ENCODE assay signal across 8 mouse cellular contexts in genomic region chr12:81026995-81027942, GRCm38 (mm10). TPM values are rescaled to one million over a fixed set of nuclear protein-coding genes. Genes with fewer than 3 reads are reported as not detected.
DNase-seq lines count a peak whose midpoint lies in the region; ATAC-seq and TF ChIP-seq lines count a peak whose summit lies in the region.

No protein-coding gene starts in this region.

- ATAC-seq in heart, embryonic 14.5 days (ENCODE audit: insufficient number of reproducible peaks, insufficient read depth, low FRiP score, low read depth) = peak; percentile 9; the same call in 1 of the 2 replicates
- ATAC-seq in heart, postnatal 0 days (ENCODE audit: insufficient read depth, low read depth) = peak; percentile 42
- 0 out of 2 replicates have a peak, but pooled peaks have one; percentile 35 for ATAC-seq in liver, embryonic 12.5 days
- ATAC-seq in stomach, postnatal 0 days (ENCODE audit: low FRiP score, low TSS enrichment) = peak; percentile 42; the same call in 1 of the 2 replicates

- H3K36me3 ChIP-seq in heart, embryonic 14.5 days (ENCODE audit: control insufficient read depth, insufficient read depth, low read length) = no peaks in the 10 kb centered on the region
- H3K36me3 ChIP-seq in ES-E14 (ENCODE audit: control insufficient read depth, insufficient read depth, low read length, poor library complexity, severe bottlenecking) = no peaks in the 10 kb centered on the region
- no peaks in the 10 kb centered on the region for H3K36me3 ChIP-seq in heart, postnatal 0 days (replicated peaks; ENCODE audit: control insufficient read depth, insufficient read depth, low read length)
- no peaks in the 10 kb centered on the region for H3K36me3 ChIP-seq in liver, embryonic 12.5 days
- H3K36me3 ChIP-seq in stomach, postnatal 0 days (ENCODE audit: control insufficient read depth, insufficient read depth, low read length) = no peaks in the 10 kb centered on the region

- in situ Hi-C loops in ES-E14 (cut with MboI; ENCODE audit: low sequenced_read_pairs in 2 of 2, unreplicated experiment in 2 of 2) = no loop called here

- DNase-seq in heart, postnatal 4 days = no peak
- no peak for DNase-seq in ES-E14 (ENCODE audit: low read depth, low spot score)
- peak; percentile 24 for DNase-seq in cerebellum, adult 8-10 months
- DNase-seq in heart, postnatal 0 days (ENCODE audit: low spot score) = no peak
- peak; percentile 30 for DNase-seq in stomach, postnatal 0 days (ENCODE audit: low spot score)
- no peak for DNase-seq in gastrocnemius, postnatal 25 days

- H3K27me3 ChIP-seq in heart, embryonic 14.5 days (ENCODE audit: control insufficient read depth, insufficient read depth, low read length) = peaks cover 49% of the 10 kb centered on the region
- peaks cover 54% of the 10 kb centered on the region for H3K27me3 ChIP-seq in heart, postnatal 0 days (ENCODE audit: control insufficient read depth, insufficient read depth, low read length)
- H3K27me3 ChIP-seq in liver, embryonic 12.5 days (replicated peaks) = peaks cover 51% of the 10 kb centered on the region
- no peaks in the 10 kb centered on the region for H3K27me3 ChIP-seq in stomach, postnatal 0 days (ENCODE audit: control insufficient read depth, insufficient read depth, low read length)

- H3K4me3 ChIP-seq in heart, embryonic 14.5 days (ENCODE audit: control insufficient read depth in 1 of 2, insufficient read depth in 1 of 2, low read depth in 1 of 2, low read length in 2 of 2) = peak overlapping the region; percentile 52 to 68
- peak overlapping the region; percentile 85 to 96 for H3K4me3 ChIP-seq in ES-E14 (ENCODE audit: insufficient read depth in 1 of 2, low read depth in 1 of 2, low read length in 2 of 2, poor library complexity in 1 of 2, severe bottlenecking in 1 of 2)
- peak overlapping the region; percentile 46 for H3K4me3 ChIP-seq in heart, postnatal 0 days (ENCODE audit: low read depth, low read length)
- H3K4me3 ChIP-seq in liver, embryonic 12.5 days = peak overlapping the region; percentile 56
- peak overlapping the region; percentile 39 for H3K4me3 ChIP-seq in stomach, postnatal 0 days (ENCODE audit: low read depth, low read length)

- TF ChIP-seq CTCF in heart, postnatal 0 days (IDR thresholded peaks at IDR 0.05; ENCODE audit: low read depth) = no peak
- TF ChIP-seq CTCF in stomach, postnatal 0 days (IDR thresholded peaks at IDR 0.05; ENCODE audit: low read depth) = no peak

- H3K27ac ChIP-seq in heart, embryonic 14.5 days (replicated peaks in 1 of 2; ENCODE audit: control insufficient read depth in 1 of 2, insufficient read depth in 1 of 2, low read depth in 2 of 2, low read length in 2 of 2) = no peak overlapping the region
- no peak overlapping the region for H3K27ac ChIP-seq in ES-E14 (ENCODE audit: insufficient read depth, low read depth, low read length, poor library complexity, severe bottlenecking)
- no peak overlapping the region for H3K27ac ChIP-seq in heart, postnatal 0 days (ENCODE audit: low read depth)
- H3K27ac ChIP-seq in liver, embryonic 12.5 days = no peak overlapping the region
- no peak overlapping the region for H3K27ac ChIP-seq in stomach, postnatal 0 days (replicated peaks)

- WGBS in heart, embryonic 14.5 days = 6% methylated on average over 44 of the region's 45 CpGs
- WGBS in heart, postnatal 0 days = 6% methylated on average over 45 of the region's 45 CpGs
- WGBS in liver, embryonic 12.5 days (ENCODE audit: insufficient replicate concordance) = 7% methylated on average over 45 of the region's 45 CpGs
- 5% methylated on average over 45 of the region's 45 CpGs for WGBS in stomach, postnatal 0 days

- peaks cover 5 to 13% of the 10 kb centered on the region in 2 experiments; a peak in 2 of 4 replicates for H3K4me1 ChIP-seq in heart, embryonic 14.5 days (ENCODE audit: control insufficient read depth in 2 of 2, insufficient read depth in 2 of 2, low read length in 2 of 2)
- H3K4me1 ChIP-seq in ES-E14 (ENCODE audit: control insufficient read depth in 2 of 2, insufficient read depth in 2 of 2, low read length in 2 of 2, poor library complexity in 1 of 2) = peaks cover 0 to 7% of the 10 kb centered on the region in 2 experiments; a peak in 2 of 4 replicates
- no peaks in the 10 kb centered on the region for H3K4me1 ChIP-seq in heart, postnatal 0 days (ENCODE audit: control insufficient read depth, insufficient read depth)
- H3K4me1 ChIP-seq in liver, embryonic 12.5 days = no peaks in the 10 kb centered on the region
- H3K4me1 ChIP-seq in stomach, postnatal 0 days (replicated peaks; ENCODE audit: control insufficient read depth, insufficient read depth) = no peaks in the 10 kb centered on the region

- H3K9ac ChIP-seq in heart, embryonic 14.5 days (ENCODE audit: low read length) = peak overlapping the region; percentile 72
- H3K9ac ChIP-seq in ES-E14 (ENCODE audit: insufficient read depth, low read depth, low read length, poor library complexity, severe bottlenecking) = peak overlapping the region; percentile 82
- H3K9ac ChIP-seq in heart, postnatal 0 days (replicated peaks; ENCODE audit: low read depth, low read length) = no peak overlapping the region
- H3K9ac ChIP-seq in liver, embryonic 12.5 days = peak overlapping the region; percentile 48
- H3K9ac ChIP-seq in stomach, postnatal 0 days (ENCODE audit: low read length) = peak overlapping the region; percentile 23; the same call in 1 of the 2 replicates

- H3K9me3 ChIP-seq in heart, embryonic 14.5 days (ENCODE audit: control insufficient read depth, low read length) = no peaks in the 10 kb centered on the region
- no peaks in the 10 kb centered on the region for H3K9me3 ChIP-seq in ES-E14 (ENCODE audit: control insufficient read depth, insufficient read depth, low read depth, low read length)
- H3K9me3 ChIP-seq in heart, postnatal 0 days (replicated peaks; ENCODE audit: control insufficient read depth, low read length) = no peaks in the 10 kb centered on the region
- H3K9me3 ChIP-seq in liver, embryonic 12.5 days (replicated peaks) = no peaks in the 10 kb centered on the region
- H3K9me3 ChIP-seq in stomach, postnatal 0 days (ENCODE audit: control insufficient read depth, low read length) = no peaks in the 10 kb centered on the region

- TF ChIP-seq EP300 in heart, postnatal 0 days (IDR thresholded peaks at IDR 0.05; ENCODE audit: low read depth) = no peak
- TF ChIP-seq EP300 in stomach, postnatal 0 days (optimal IDR thresholded peaks at IDR 0.05) = no peak

- peak overlapping the region; percentile 98 for H3K4me2 ChIP-seq in heart, embryonic 14.5 days (ENCODE audit: low read length)
- H3K4me2 ChIP-seq in heart, postnatal 0 days (ENCODE audit: low read depth, low read length) = peak overlapping the region; percentile 78
- H3K4me2 ChIP-seq in liver, embryonic 12.5 days = peak overlapping the region; percentile 67
- peak overlapping the region; percentile 78 for H3K4me2 ChIP-seq in stomach, postnatal 0 days (replicated peaks; ENCODE audit: low read depth)

TF ChIP-seq in ES-E14, 5 proteins besides CTCF, POLR2A, EP300 and RAD21:
- TF ChIP-seq ZNF384 (IDR thresholded peaks at IDR 0.05; ENCODE audit: low read depth, low read length) (no peak), MAFK (IDR thresholded peaks at IDR 0.05; ENCODE audit: insufficient read depth, low read depth, low read length) (no peak), HCFC1 (IDR thresholded peaks at IDR 0.05; ENCODE audit: borderline replicate concordance, insufficient read depth, low read length) (no peak), ZC3H11A (IDR thresholded peaks at IDR 0.05; ENCODE audit: borderline replicate concordance, low read depth, low read length) (no peak), CHD2 (IDR thresholded peaks at IDR 0.05; ENCODE audit: low read depth, low read length) (no peak)

RNA-seq across cellular contexts. Expression of gene Smoc1, which starts 0.7 kb away (rescaled TPM):
- 8.1 and 8.6 TPM in 2 replicates for polyA plus RNA-seq in heart, embryonic 14.5 days (2014; fragmentation: Nextera tagmentation; extraction: Ambion mirVana)
- 10 to 100 TPM; 10.2 to 11.2 TPM for total RNA-seq in heart, postnatal 4 days (2021)
- total RNA-seq in ES-E14 (2012; rRNA removed) = 15.3 and 34.6 TPM in 2 replicates
- 2.7 and 5.1 TPM in 2 replicates for total RNA-seq in heart, postnatal 0 days (2014; rRNA removed; ENCODE audit: low replicate concordance)
- polyA plus RNA-seq in heart, postnatal 0 days (2015; fragmentation: Nextera tagmentation; extraction: Ambion mirVana) = 5.9 and 6.2 TPM in 2 replicates
- 7.0 and 7.9 TPM in 2 replicates for polyA plus RNA-seq in liver, embryonic 12.5 days (2016; fragmentation: Nextera tagmentation; extraction: Ambion mirVana)
- 0.65 and 1.0 TPM in 2 replicates for polyA plus RNA-seq in stomach, postnatal 0 days (2015; fragmentation: Nextera tagmentation; extraction: Ambion mirVana)
- 1 to 10 TPM in 1 of 2 experiments, under 1 TPM in 1; 0.38 to 5.1 TPM for total RNA-seq in gastrocnemius, postnatal 25 days (2021)

RNA-seq across cellular contexts. Expression of gene Slc10a1, which starts 58.8 kb away (rescaled TPM):
- polyA plus RNA-seq in heart, embryonic 14.5 days (2014; fragmentation: Nextera tagmentation; extraction: Ambion mirVana) = 0.58 and 0.74 TPM in 2 replicates
- not detected for total RNA-seq in heart, postnatal 4 days (2021)
- 0.54 and 0.79 TPM in 2 replicates for total RNA-seq in ES-E14 (2012; rRNA removed)
- 1.5 TPM in 1 of 2 replicates, not detected in the other for total RNA-seq in heart, postnatal 0 days (2014; rRNA removed; ENCODE audit: low replicate concordance)
- polyA plus RNA-seq in heart, postnatal 0 days (2015; fragmentation: Nextera tagmentation; extraction: Ambion mirVana) = 0.37 and 0.40 TPM in 2 replicates
- polyA plus RNA-seq in liver, embryonic 12.5 days (2016; fragmentation: Nextera tagmentation; extraction: Ambion mirVana) = 0.57 and 0.60 TPM in 2 replicates
- 0.58 and 1.1 TPM in 2 replicates for polyA plus RNA-seq in stomach, postnatal 0 days (2015; fragmentation: Nextera tagmentation; extraction: Ambion mirVana)
- not detected for total RNA-seq in gastrocnemius, postnatal 25 days (2021)

Comparison
In these comparisons a context has a peak if more than half of its experiments do, and no peak if none do; other contexts are left out.
1. H3K4me3 ChIP-seq: peak in every context shown above with its lines; median percentile 90 in ES-E14; 60 in heart, embryonic 14.5 days; 56 in liver, embryonic 12.5 days; 46 in heart, postnatal 0 days; 39 in stomach, postnatal 0 days.
2. DNase-seq: peak in cerebellum, adult 8-10 months (single experiment) and stomach, postnatal 0 days (single experiment); none in heart, postnatal 4 days (single experiment), ES-E14 (single experiment), heart, postnatal 0 days (single experiment) and gastrocnemius, postnatal 25 days (single experiment).
3. Peak in every context shown above with its lines, with median percentiles within 50 percentile points of each other: ATAC-seq and H3K4me2 ChIP-seq.